ENCODE assay signal across 17 mouse cellular contexts in the genomic region with DNA sequence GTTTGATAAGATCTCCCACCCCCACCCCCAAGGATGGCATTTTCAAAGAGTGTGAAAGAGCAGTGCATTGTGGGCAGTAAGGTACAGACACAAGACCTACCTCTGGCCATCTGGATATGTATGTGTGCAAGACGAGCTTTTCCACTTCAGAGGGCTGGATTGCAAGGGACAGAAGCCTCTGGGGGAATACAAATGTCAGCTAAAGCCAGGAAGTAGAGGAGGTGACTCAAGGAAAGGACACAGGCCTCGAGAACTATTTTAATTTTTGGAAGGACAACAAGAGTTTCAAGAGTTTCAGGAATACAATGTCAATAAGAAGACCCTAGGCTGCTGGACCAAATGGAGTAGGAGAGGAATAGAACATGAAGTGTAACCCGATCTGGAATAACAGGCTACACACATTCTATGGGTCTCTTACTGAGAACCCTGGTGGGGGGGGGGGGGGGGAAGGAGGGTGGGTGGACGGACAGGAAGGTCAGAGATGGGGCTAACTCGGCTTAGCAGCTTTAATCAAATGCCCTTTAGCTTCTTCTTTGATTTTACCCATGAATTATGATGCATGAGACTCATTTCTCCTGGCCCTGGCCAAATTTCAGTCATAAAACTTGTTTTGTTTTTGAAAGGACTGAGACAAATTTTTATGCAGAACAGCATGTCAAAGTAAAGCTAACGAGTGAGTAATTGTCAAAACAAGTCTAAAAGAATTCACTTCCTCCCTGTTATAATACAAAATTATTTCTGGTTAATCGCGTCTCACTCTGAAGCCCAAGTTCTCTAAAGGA.
DNase-seq lines count a peak whose midpoint lies in the region; ATAC-seq and TF ChIP-seq lines count a peak whose summit lies in the region.
"Had no signal": no experiment of that assay in that cellular context is flagged by ENCODE, and none has a peak within 500 bp of the region (broad histone marks: within the 10 kb centered on the region; RNA-seq: fewer than 3 reads in every experiment).

No protein-coding gene starts in this region.

- peak; percentile 93 for DNase-seq in heart, adult 11 months
- DNase-seq in kidney, adult 2 months: peak; percentile 65
- no peak for DNase-seq in kidney, postnatal 25 days
- DNase-seq in Muller cell, postnatal 12 days (ENCODE audit: inconsistent ontology term): peak; percentile 84
- peak; percentile 92 for DNase-seq in kidney, postnatal 0 days (ENCODE audit: low spot score)
- DNase-seq in thymus, postnatal 14 days: no peak
- DNase-seq: B cell, adult 2 months; cerebellum, adult 9-11 months; gastrocnemius, postnatal 25 days; thymus, postnatal 36 days had no signal

- no peak for ATAC-seq in heart, embryonic 11.5 days (replicated peaks; ENCODE audit: insufficient number of reproducible peaks, low FRiP score, low TSS enrichment)
- peak; percentile 49; the same call in 1 of the 2 replicates for ATAC-seq in kidney, postnatal 0 days (replicated peaks; ENCODE audit: low FRiP score, low read depth)
- ATAC-seq: inflammation-experienced regulatory T-cells, adult 6 months; midbrain, embryonic 13.5 days had no signal

- TF ChIP-seq POLR2A in kidney, adult 2 months (IDR thresholded peaks at IDR 0.05; ENCODE audit: low read depth, low read length): no peak

- H3K27ac ChIP-seq in heart, embryonic 11.5 days (ENCODE audit: low read depth, low read length): no peak overlapping the region
- H3K27ac ChIP-seq in kidney, adult 2 months (ENCODE audit: insufficient read depth, low read depth, low read length): peak overlapping the region; percentile 92
- peak overlapping the region; percentile 83 for H3K27ac ChIP-seq in kidney, postnatal 0 days
- H3K27ac ChIP-seq: embryonic facial prominence, embryonic 13.5 days; forebrain, embryonic 10.5 days; lung, embryonic 15.5 days; midbrain, embryonic 13.5 days had no signal

- H3K9ac ChIP-seq in heart, embryonic 11.5 days (ENCODE audit: low read depth, low read length): no peak overlapping the region
- H3K9ac ChIP-seq in kidney, postnatal 0 days (ENCODE audit: low read depth, low read length): no peak overlapping the region
- H3K9ac ChIP-seq: embryonic facial prominence, embryonic 13.5 days; lung, embryonic 15.5 days; midbrain, embryonic 13.5 days had no signal

- H3K27me3 ChIP-seq in heart, embryonic 11.5 days (ENCODE audit: control insufficient read depth, insufficient read depth, low read length): no peaks in the 10 kb centered on the region
- H3K27me3 ChIP-seq in kidney, adult 2 months (replicated peaks; ENCODE audit: control insufficient read depth, insufficient read depth, low read length): no peaks in the 10 kb centered on the region
- no peaks in the 10 kb centered on the region for H3K27me3 ChIP-seq in kidney, postnatal 0 days (ENCODE audit: insufficient read depth, low read length)
- H3K27me3 ChIP-seq: embryonic facial prominence, embryonic 13.5 days; lung, embryonic 15.5 days had no signal

- H3K36me3 ChIP-seq in heart, embryonic 11.5 days (ENCODE audit: control insufficient read depth, insufficient read depth, low read length): no peaks in the 10 kb centered on the region
- H3K36me3 ChIP-seq in kidney, adult 2 months (ENCODE audit: control insufficient read depth, insufficient read depth, low read length): no peaks in the 10 kb centered on the region
- no peaks in the 10 kb centered on the region for H3K36me3 ChIP-seq in kidney, postnatal 0 days (ENCODE audit: insufficient read depth, low read length)
- H3K36me3 ChIP-seq: embryonic facial prominence, embryonic 13.5 days; forebrain, embryonic 10.5 days; lung, embryonic 15.5 days; midbrain, embryonic 13.5 days had no signal

- 34% methylated on average over 8 of the region's 8 CpGs for WGBS in heart, embryonic 11.5 days (ENCODE audit: insufficient replicate concordance)
- 32% methylated on average over 8 of the region's 8 CpGs for WGBS in kidney, adult 2 months
- 22% methylated on average over 8 of the region's 8 CpGs for WGBS in kidney, postnatal 0 days

- no peak overlapping the region for H3K4me2 ChIP-seq in heart, embryonic 11.5 days
- no peak overlapping the region for H3K4me2 ChIP-seq in kidney, postnatal 0 days (ENCODE audit: low read length)
- H3K4me2 ChIP-seq: embryonic facial prominence, embryonic 13.5 days; liver, embryonic 11.5 days; lung, embryonic 15.5 days; midbrain, embryonic 13.5 days had no signal

- no peak overlapping the region for H3K4me3 ChIP-seq in heart, embryonic 11.5 days (ENCODE audit: low read depth, low read length)
- H3K4me3 ChIP-seq in kidney, adult 2 months (ENCODE audit: insufficient read depth, low read depth, low read length): no peak overlapping the region
- no peak overlapping the region for H3K4me3 ChIP-seq in kidney, postnatal 0 days (replicated peaks; ENCODE audit: low read depth, low read length)
- H3K4me3 ChIP-seq: embryonic facial prominence, embryonic 13.5 days; forebrain, embryonic 10.5 days; lung, embryonic 15.5 days; midbrain, embryonic 13.5 days had no signal

- H3K9me3 ChIP-seq in heart, embryonic 11.5 days (replicated peaks; ENCODE audit: control insufficient read depth, low read length): peaks cover 8% of the 10 kb centered on the region
- H3K9me3 ChIP-seq in kidney, postnatal 0 days (replicated peaks; ENCODE audit: low read length): no peaks in the 10 kb centered on the region
- H3K9me3 ChIP-seq: lung, embryonic 15.5 days; midbrain, embryonic 13.5 days had no signal

- peaks cover 10% of the 10 kb centered on the region for H3K4me1 ChIP-seq in heart, embryonic 11.5 days (ENCODE audit: control insufficient read depth, insufficient read depth, low read length)
- no peaks in the 10 kb centered on the region; the same call in 1 of the 2 replicates for H3K4me1 ChIP-seq in kidney, adult 2 months (ENCODE audit: control insufficient read depth, insufficient read depth, low read length)
- peaks cover 8% of the 10 kb centered on the region; the same call in 1 of the 2 replicates for H3K4me1 ChIP-seq in kidney, postnatal 0 days (replicated peaks; ENCODE audit: insufficient read depth, low read length)
- H3K4me1 ChIP-seq: midbrain, embryonic 13.5 days had no signal

- TF ChIP-seq CTCF in kidney, adult 2 months (conservative IDR thresholded peaks at IDR 0.05; ENCODE audit: insufficient read depth, insufficient read length, low read depth, low read length): no peak
- TF ChIP-seq CTCF in kidney, postnatal 0 days (IDR thresholded peaks at IDR 0.05; ENCODE audit: low read depth): no peak

Comparison
In these comparisons a context has a peak if more than half of its experiments do, and no peak if none do; other contexts are left out.
1. DNase-seq: peak in heart, adult 11 months (single experiment), kidney, adult 2 months (single experiment), Muller cell, postnatal 12 days (single experiment) and kidney, postnatal 0 days (single experiment); none in kidney, postnatal 25 days (0 of 2) and thymus, postnatal 14 days (single experiment).